Mouse (Mus musculus) heart, embryonic 16.5 days (tissue): ENCODE results near the gene Ruvbl1. TPM values are rescaled to one million over a fixed set of nuclear protein-coding genes. Genes with fewer than 3 reads are reported as not detected.

ENCODE experiments used
- ATAC-seq: fragments of 200-750 bp; cut with Nextera tagmentation; replicated peaks from 2 replicates; pipeline ENCODE4 v1.8.0; 2017; ENCODE audit warnings: moderate number of reproducible peaks; ENCODE audit not compliant: insufficient read depth, low FRiP score; ENCODE audit errors: extremely low read depth
- H3K27ac ChIP-seq: fragments of 300-500 bp; sonication (generic); 2 replicates; pipeline ENCODE4 v1.5.1; 2014; ENCODE audit warnings: mild to moderate bottlenecking, low read length, control low read depth, moderate library complexity
- H3K27me3 ChIP-seq: fragments of 300-500 bp; sonication (generic); 2 replicates; pipeline ENCODE4 v1.6.1; 2014; ENCODE audit warnings: low read length, mixed read lengths; ENCODE audit not compliant: control insufficient read depth, insufficient read depth
- H3K36me3 ChIP-seq: fragments of 300-500 bp; sonication (generic); 2 replicates; pipeline ENCODE4 v1.6.1; 2014; ENCODE audit not compliant: control insufficient read depth, insufficient read depth
- H3K4me1 ChIP-seq: fragments of 300-500 bp; sonication (generic); 2 replicates; pipeline ENCODE4 v1.6.1; 2014; ENCODE audit warnings: low read length, mixed read lengths; ENCODE audit not compliant: control insufficient read depth, insufficient read depth
- H3K4me2 ChIP-seq: fragments of 300-500 bp; sonication (generic); 2 replicates; pipeline ENCODE4 v1.6.1; 2014; ENCODE audit warnings: low read depth, mild to moderate bottlenecking, control low read depth, low read length
- H3K4me3 ChIP-seq: fragments of 300-500 bp; sonication (generic); 2 replicates; pipeline ENCODE4 v1.5.1; 2014; ENCODE audit warnings: mild to moderate bottlenecking, control low read depth, low read length
- H3K9ac ChIP-seq: fragments of 300-500 bp; sonication (generic); 2 replicates; pipeline ENCODE4 v1.6.1; 2014; ENCODE audit warnings: low read length, control low read depth
- H3K9me3 ChIP-seq: fragments of 300-500 bp; sonication (generic); replicated peaks from 2 replicates; pipeline ENCODE4 v1.6.1; 2016; ENCODE audit warnings: low read length; ENCODE audit not compliant: control insufficient read depth
- WGBS: fragments of 180-500 bp; shearing (Covaris S2); extraction: QIAGEN DNeasy Blood & Tissue Kit; methylation state at CpG from one replicate; pipeline ENCODE4 v1.1.7; 2014; 5-methylcytosine and 5-hydroxymethylcytosine counted together
- polyA plus RNA-seq: library from polyadenylated mRNA; unstranded; fragments of >200 nt; fragmentation: Nextera tagmentation; extraction: Ambion mirVana; gene quantifications from 2 replicates; pipeline ENCODE4 v1.2.1, GENCODE M21; 2015

Ruvbl1 gene
- polyA plus RNA-seq, 1 experiment from 2014 or later: 90.5 TPM

GRCm38 (mm10) chr6:88486893-88487292 is 21.7 kb downstream of the Ruvbl1 start:
- Histone ChIP-seq H3K27me3 (no peaks in the 10 kb centered on the region), H3K9ac (no peak overlapping the region), H3K27ac (no peak overlapping the region), H3K9me3 (no peaks in the 10 kb centered on the region), H3K4me1 (peaks cover 12% of the 10 kb centered on the region), H3K4me3 (no peak overlapping the region), H3K4me2 (no peak overlapping the region), H3K36me3 (peaks cover 22% of the 10 kb centered on the region)
- ATAC-seq: 0 out of 2 replicates have a peak, but pooled peaks have one; percentile 32
- 76% methylated on average over 8 of the region's 8 CpGs for WGBS

GRCm38 (mm10) chr6:88489026-88489425 is 23.8 kb downstream of the Ruvbl1 start:
- Histone ChIP-seq H3K27ac (no peak overlapping the region), H3K9me3 (no peaks in the 10 kb centered on the region), H3K4me2 (no peak overlapping the region), H3K4me1 (no peaks in the 10 kb centered on the region; the same call in 1 of the 2 replicates), H3K27me3 (no peaks in the 10 kb centered on the region), H3K36me3 (peaks cover 26% of the 10 kb centered on the region), H3K4me3 (no peak overlapping the region), H3K9ac (no peak overlapping the region)
- no peak for ATAC-seq
- WGBS: 88% methylated on average over 7 of the region's 7 CpGs

DNA sequence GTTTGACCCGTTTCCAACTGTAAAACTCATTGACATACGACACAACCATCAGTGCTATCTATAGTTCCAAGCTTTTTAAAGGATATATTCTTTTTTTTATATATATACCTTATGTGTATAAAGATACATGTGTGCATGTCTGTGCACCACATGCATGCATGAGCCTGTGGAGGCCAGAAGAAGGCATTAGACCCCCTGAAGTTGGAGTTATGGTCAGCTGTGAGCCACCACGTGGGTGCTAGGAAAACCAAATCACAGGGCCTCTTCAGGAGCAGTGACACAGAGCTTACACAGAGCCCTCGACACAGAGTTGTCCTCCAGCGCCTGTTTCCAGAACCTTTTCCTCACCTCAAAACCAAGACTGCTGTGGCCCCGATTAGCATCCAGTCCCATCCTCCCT is 24.6 kb downstream of the Ruvbl1 start:
- H3K36me3 ChIP-seq: peaks cover 21% of the 10 kb centered on the region
- H3K4me1 ChIP-seq: no peaks in the 10 kb centered on the region
- no peak overlapping the region for H3K27ac ChIP-seq

DNA sequence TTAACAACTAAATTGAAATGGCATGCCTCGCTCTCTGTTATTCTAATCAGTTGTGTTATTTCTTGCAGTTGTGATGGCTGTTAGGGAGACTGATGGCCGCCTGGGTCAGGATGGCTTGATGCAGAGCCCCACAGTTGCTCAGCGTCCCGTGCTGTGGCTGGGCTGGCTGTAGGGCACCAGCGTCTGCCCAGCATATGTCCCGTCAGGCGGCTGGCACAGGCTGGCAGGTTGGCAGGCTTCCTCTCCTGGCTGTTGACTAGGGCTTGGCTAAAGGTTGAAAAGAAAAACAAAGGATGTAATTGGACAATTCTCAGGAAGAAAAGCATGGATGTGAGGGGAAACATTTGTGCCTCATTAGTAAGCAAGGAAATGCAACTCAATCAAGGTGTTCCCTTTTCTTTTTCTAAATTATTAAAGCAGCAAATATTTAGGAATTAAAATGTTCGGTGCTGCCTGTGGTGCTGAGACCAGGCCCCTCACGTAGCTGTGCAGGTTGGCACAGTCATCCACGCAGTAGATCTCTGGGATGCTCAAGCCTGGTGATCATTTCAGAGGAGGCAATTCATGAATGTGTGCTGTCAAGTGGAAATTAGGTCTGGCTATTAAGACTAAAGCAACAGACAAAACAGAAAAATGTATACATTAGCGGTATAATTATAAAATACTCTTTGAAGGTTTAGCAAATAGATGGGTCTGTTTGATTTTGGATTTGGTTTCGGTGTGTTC is 25.6 kb downstream of the Ruvbl1 start:
- peaks cover 18% of the 10 kb centered on the region for H3K36me3 ChIP-seq

More for the DNA sequence above, 24.6 kb downstream of the Ruvbl1 start:
- H3K4me3 ChIP-seq: no peak overlapping the region
- no peaks in the 10 kb centered on the region for H3K9me3 ChIP-seq
- no peak overlapping the region for H3K4me2 ChIP-seq
- ATAC-seq: no peak
- H3K27me3 ChIP-seq: no peaks in the 10 kb centered on the region
- WGBS: 82% methylated on average over 6 of the region's 6 CpGs
- H3K9ac ChIP-seq: no peak overlapping the region

GRCm38 (mm10) chr6:88493712-88494111 is 28.5 kb downstream of the Ruvbl1 start:
- WGBS: 86% methylated on average over 6 of the region's 6 CpGs
- Histone ChIP-seq H3K27ac (no peak overlapping the region), H3K4me1 (no peaks in the 10 kb centered on the region), H3K4me3 (no peak overlapping the region), H3K9me3 (no peaks in the 10 kb centered on the region), H3K27me3 (no peaks in the 10 kb centered on the region), H3K36me3 (peaks cover 25% of the 10 kb centered on the region), H3K4me2 (no peak overlapping the region), H3K9ac (no peak overlapping the region)
- no peak for ATAC-seq

More for the DNA sequence above, 25.6 kb downstream of the Ruvbl1 start:
- Histone ChIP-seq H3K9ac (no peak overlapping the region), H3K9me3 (no peaks in the 10 kb centered on the region), H3K4me3 (no peak overlapping the region), H3K4me1 (no peaks in the 10 kb centered on the region), H3K4me2 (no peak overlapping the region), H3K27ac (no peak overlapping the region), H3K27me3 (no peaks in the 10 kb centered on the region)
- WGBS: 89% methylated on average over 12 of the region's 12 CpGs
- ATAC-seq: no peak

- ATAC-seq: 0 out of 2 replicates have a peak, but pooled peaks have one; percentile 21
- no peaks in the 10 kb centered on the region for H3K9me3 ChIP-seq
- H3K4me3 ChIP-seq: peak overlapping the region; percentile 58
- H3K4me2 ChIP-seq: peak overlapping the region; percentile 93
- H3K27me3 ChIP-seq: no peaks in the 10 kb centered on the region
- H3K36me3 ChIP-seq: peaks cover 26% of the 10 kb centered on the region
- no peak overlapping the region for H3K27ac ChIP-seq
- peak overlapping the region; percentile 72 for H3K9ac ChIP-seq
- H3K4me1 ChIP-seq: peaks cover 5% of the 10 kb centered on the region
- WGBS: 4% methylated on average over 68 of the region's 76 CpGs
Measured at GRCm38 (mm10) chr6:88499481-88500404, 34.5 kb downstream of the Ruvbl1 start.

GRCm38 (mm10) chr6:88500405-88500767 is 35.2 kb downstream of the Ruvbl1 start:
- Histone ChIP-seq H3K9me3 (no peaks in the 10 kb centered on the region), H3K9ac (peak overlapping the region; percentile 72)
- WGBS: 9% methylated on average over 3 of the region's 3 CpGs

DNA sequence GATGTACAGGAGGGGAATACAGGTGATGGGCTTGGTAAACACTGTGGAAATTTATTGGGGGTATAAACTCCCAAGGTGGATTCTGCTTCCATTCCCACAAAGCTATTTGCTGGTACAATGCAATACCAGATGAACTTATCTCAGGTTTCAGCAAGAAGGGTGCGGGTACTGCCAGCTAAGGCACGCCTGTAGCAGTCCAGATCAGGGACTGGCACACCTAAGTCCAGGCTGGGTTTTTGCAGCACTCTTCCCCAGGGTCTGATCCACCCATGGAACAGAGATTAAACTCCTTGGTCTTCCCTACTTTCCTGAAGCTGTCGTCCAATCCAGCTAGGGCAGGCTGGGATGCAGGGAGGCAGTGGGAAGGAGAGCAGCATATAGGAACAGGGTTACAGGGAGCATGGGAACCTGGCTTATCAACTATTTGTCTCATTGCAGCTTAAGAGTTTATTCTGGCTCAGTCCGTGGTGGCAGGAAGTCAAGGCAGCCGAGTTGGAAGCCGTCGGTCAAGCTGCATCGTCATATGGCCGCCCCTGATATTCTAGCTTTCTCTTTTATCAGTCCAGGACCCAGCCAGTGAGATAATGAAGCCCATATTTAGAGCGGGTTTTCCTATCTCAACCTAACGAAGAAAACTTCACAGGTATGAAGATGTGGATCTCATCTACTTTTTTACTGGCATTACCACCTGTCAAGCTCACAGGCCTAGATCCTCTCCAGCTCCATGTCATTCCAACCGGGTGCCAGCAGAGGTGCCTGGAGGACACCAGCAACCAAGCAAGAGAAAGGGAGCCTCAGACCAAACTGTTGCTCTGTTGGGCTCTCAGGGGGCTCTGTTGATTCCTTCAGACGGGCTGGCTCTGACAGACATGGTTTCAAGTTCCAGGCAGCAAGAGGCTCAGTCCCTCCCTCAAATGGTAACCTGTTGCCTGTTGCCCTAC is 37.1 kb downstream of the Ruvbl1 start:
- Histone ChIP-seq H3K27ac (peak overlapping the region; percentile 57; the same call in 1 of the 2 replicates), H3K4me3 (no peak overlapping the region), H3K9me3 (no peaks in the 10 kb centered on the region), H3K27me3 (no peaks in the 10 kb centered on the region), H3K4me2 (no peak overlapping the region), H3K9ac (peak overlapping the region; percentile 21; the same call in 1 of the 2 replicates), H3K36me3 (peaks cover 44% of the 10 kb centered on the region), H3K4me1 (peaks cover 5% of the 10 kb centered on the region)
- peak; percentile 34; the same call in 1 of the 2 replicates for ATAC-seq
- WGBS: 40% methylated on average over 13 of the region's 13 CpGs

More at GRCm38 (mm10) chr6:88500405-88500767, 35.2 kb downstream of the Ruvbl1 start:
- peaks cover 5% of the 10 kb centered on the region for H3K4me1 ChIP-seq
- H3K27me3 ChIP-seq: no peaks in the 10 kb centered on the region
- no peak overlapping the region for H3K27ac ChIP-seq
- H3K36me3 ChIP-seq: peaks cover 31% of the 10 kb centered on the region
- H3K4me2 ChIP-seq: peak overlapping the region; percentile 93
- ATAC-seq: no peak
- H3K4me3 ChIP-seq: peak overlapping the region; percentile 58
